Mouse (Mus musculus) cerebellum, adult 9-10 months (tissue): ENCODE results near the gene Ccdc117.
"Not testable (repeated sequence)": the region's sequence is repeated elsewhere in the genome, so short reads cannot be mapped to it uniquely, and the experiment has no call there.

Experiments used
- DNase-seq: peaks from one replicate; pipeline ENCODE4 v3.0.0; 2022

The Ccdc117 gene

GRCm38 (mm10) chr11:5530172-5530571, 11.8 kb downstream of the Ccdc117 start:
- DNase-seq, result no peak

GRCm38 (mm10) chr11:5528841-5529240, 13.1 kb downstream of the Ccdc117 start:
- DNase-seq, result no peak

GRCm38 (mm10) chr11:5527865-5528523, 14.0 kb downstream of the Ccdc117 start:
- DNase-seq, result no peak

- no peak for DNase-seq
These were observed 15.2 kb downstream of the Ccdc117 start for GRCm38 (mm10) chr11:5526573-5527439.

- no peak for DNase-seq
These were observed 16.6 kb downstream of the Ccdc117 start for GRCm38 (mm10) chr11:5525418-5525817.

GRCm38 (mm10) chr11:5522798-5523415, 19.1 kb downstream of the Ccdc117 start:
- no peak for DNase-seq

- DNase-seq, result peak; percentile 76
These were observed 20.3 kb downstream of the Ccdc117 start for GRCm38 (mm10) chr11:5521516-5522291.

- no peak for DNase-seq
These were observed 20.8 kb downstream of the Ccdc117 start for GRCm38 (mm10) chr11:5521266-5521515.

GRCm38 (mm10) chr11:5520412-5521265, 21.3 kb downstream of the Ccdc117 start, which contains the start of gene Xbp1:
Xbp1 (plus strand) TSS chr11:5520659.
- peak; percentile 98 for DNase-seq

- DNase-seq, result no peak
These were observed 22.3 kb downstream of the Ccdc117 start for GRCm38 (mm10) chr11:5519681-5520080.

GRCm38 (mm10) chr11:5517346-5517745, 24.6 kb downstream of the Ccdc117 start:
- no peak for DNase-seq

GRCm38 (mm10) chr11:5516617-5517016, 25.4 kb downstream of the Ccdc117 start:
- DNase-seq, result no peak

GRCm38 (mm10) chr11:5516151-5516550, 25.8 kb downstream of the Ccdc117 start:
- DNase-seq, result no peak

GRCm38 (mm10) chr11:5515655-5516054, 26.3 kb downstream of the Ccdc117 start:
- DNase-seq, result no peak

GRCm38 (mm10) chr11:5515196-5515595, 26.8 kb downstream of the Ccdc117 start:
- no peak for DNase-seq

GRCm38 (mm10) chr11:5514091-5514490, 27.9 kb downstream of the Ccdc117 start:
- no peak for DNase-seq

- DNase-seq, result no peak
These were observed 29.0 kb downstream of the Ccdc117 start for GRCm38 (mm10) chr11:5512961-5513360.

GRCm38 (mm10) chr11:5512099-5512725, 29.8 kb downstream of the Ccdc117 start:
- no peak for DNase-seq

GRCm38 (mm10) chr11:5510686-5511085, 31.3 kb downstream of the Ccdc117 start:
- not testable (repeated sequence) for DNase-seq

GRCm38 (mm10) chr11:5510099-5510391, 31.9 kb downstream of the Ccdc117 start:
- no peak for DNase-seq

- no peak for DNase-seq
These were observed 32.5 kb downstream of the Ccdc117 start for GRCm38 (mm10) chr11:5509215-5510098.
